Mouse (Mus musculus): ENCODE measurements around the gene Stk40.

The Stk40 gene

GRCm38 (mm10) chr4:126103590-126104068 lies at the start of gene Stk40:
Stk40 (plus strand) TSS chr4:126103957.
- in situ Hi-C loops (cut with MboI; ENCODE audit: low pct_unique_long_range_greater_than_20kb in 1 of 2, low sequenced_read_pairs in 2 of 2, unreplicated experiment in 1 of 2): no loop called here

- in situ Hi-C loops (cut with MboI; ENCODE audit: low pct_unique_long_range_greater_than_20kb in 1 of 2, low sequenced_read_pairs in 2 of 2, unreplicated experiment in 1 of 2): no loop called here
These were observed 46.3 kb upstream of the Stk40 start for GRCm38 (mm10) chr4:126057207-126058133.

GRCm38 (mm10) chr4:126058134-126058996 lies 45.4 kb upstream of the Stk40 start, which contains the start of gene Oscp1:
Oscp1 (plus strand) TSS chr4:126058565.
- in situ Hi-C loops (cut with MboI; ENCODE audit: low pct_unique_long_range_greater_than_20kb in 1 of 2, low sequenced_read_pairs in 2 of 2, unreplicated experiment in 1 of 2): no loop called here

GRCm38 (mm10) chr4:126058997-126059362 lies 44.8 kb upstream of the Stk40 start:
- in situ Hi-C loops (cut with MboI; ENCODE audit: low pct_unique_long_range_greater_than_20kb in 1 of 2, low sequenced_read_pairs in 2 of 2, unreplicated experiment in 1 of 2): no loop called here

- in situ Hi-C loops (cut with MboI; ENCODE audit: low pct_unique_long_range_greater_than_20kb in 1 of 2, low sequenced_read_pairs in 2 of 2, unreplicated experiment in 1 of 2): no loop called here
These were observed 40.9 kb upstream of the Stk40 start for GRCm38 (mm10) chr4:126062856-126063255.

GRCm38 (mm10) chr4:126065241-126065640 lies 38.5 kb upstream of the Stk40 start:
- in situ Hi-C loops (cut with MboI; ENCODE audit: low pct_unique_long_range_greater_than_20kb in 1 of 2, low sequenced_read_pairs in 2 of 2, unreplicated experiment in 1 of 2): no loop called here

- in situ Hi-C loops (cut with MboI; ENCODE audit: low pct_unique_long_range_greater_than_20kb in 1 of 2, low sequenced_read_pairs in 2 of 2, unreplicated experiment in 1 of 2): no loop called here
These were observed 36.2 kb upstream of the Stk40 start for GRCm38 (mm10) chr4:126067401-126068077.

- in situ Hi-C loops (cut with MboI; ENCODE audit: low pct_unique_long_range_greater_than_20kb in 1 of 2, low sequenced_read_pairs in 2 of 2, unreplicated experiment in 1 of 2): no loop called here
These were observed 34.9 kb upstream of the Stk40 start for GRCm38 (mm10) chr4:126068842-126069241.

- in situ Hi-C loops (cut with MboI; ENCODE audit: low pct_unique_long_range_greater_than_20kb in 1 of 2, low sequenced_read_pairs in 2 of 2, unreplicated experiment in 1 of 2): no loop called here
These were observed 25.9 kb upstream of the Stk40 start for GRCm38 (mm10) chr4:126077833-126078232.

- in situ Hi-C loops (cut with MboI; ENCODE audit: low pct_unique_long_range_greater_than_20kb in 1 of 2, low sequenced_read_pairs in 2 of 2, unreplicated experiment in 1 of 2): no loop called here
These were observed 24.5 kb upstream of the Stk40 start for GRCm38 (mm10) chr4:126079266-126079665.

- in situ Hi-C loops (cut with MboI; ENCODE audit: low pct_unique_long_range_greater_than_20kb in 1 of 2, low sequenced_read_pairs in 2 of 2, unreplicated experiment in 1 of 2): no loop called here
These were observed 22.2 kb upstream of the Stk40 start for GRCm38 (mm10) chr4:126081601-126082000.

- in situ Hi-C loops (cut with MboI; ENCODE audit: low pct_unique_long_range_greater_than_20kb in 1 of 2, low sequenced_read_pairs in 2 of 2, unreplicated experiment in 1 of 2): no loop called here
These were observed 20.7 kb upstream of the Stk40 start for GRCm38 (mm10) chr4:126083021-126083420.

GRCm38 (mm10) chr4:126084382-126084781 lies 19.4 kb upstream of the Stk40 start:
- in situ Hi-C loops (cut with MboI; ENCODE audit: low pct_unique_long_range_greater_than_20kb in 1 of 2, low sequenced_read_pairs in 2 of 2, unreplicated experiment in 1 of 2): no loop called here

- in situ Hi-C loops (cut with MboI; ENCODE audit: low pct_unique_long_range_greater_than_20kb in 1 of 2, low sequenced_read_pairs in 2 of 2, unreplicated experiment in 1 of 2): no loop called here
These were observed 17.7 kb upstream of the Stk40 start for GRCm38 (mm10) chr4:126085996-126086576.

GRCm38 (mm10) chr4:126090101-126090847 lies 13.5 kb upstream of the Stk40 start:
- in situ Hi-C loops (cut with MboI; ENCODE audit: low pct_unique_long_range_greater_than_20kb in 1 of 2, low sequenced_read_pairs in 2 of 2, unreplicated experiment in 1 of 2): no loop called here

- in situ Hi-C loops (cut with MboI; ENCODE audit: low pct_unique_long_range_greater_than_20kb in 1 of 2, low sequenced_read_pairs in 2 of 2, unreplicated experiment in 1 of 2): no loop called here
These were observed 13.0 kb upstream of the Stk40 start for GRCm38 (mm10) chr4:126090848-126091124.

GRCm38 (mm10) chr4:126091873-126092272 lies 11.9 kb upstream of the Stk40 start:
- in situ Hi-C loops (cut with MboI; ENCODE audit: low pct_unique_long_range_greater_than_20kb in 1 of 2, low sequenced_read_pairs in 2 of 2, unreplicated experiment in 1 of 2): no loop called here
